Mouse (Mus musculus) intestine, embryonic 15.5 days (tissue): ENCODE data around the gene Ugcg. TPM values are rescaled to one million over a fixed set of nuclear protein-coding genes. Genes with fewer than 3 reads are reported as not detected.

Experiments
- ATAC-seq: fragments of 200-750 bp; cut with Nextera tagmentation; 2 replicates; pipeline ENCODE4 v1.8.0; 2017; ENCODE audit warnings: moderate TSS enrichment, moderate library complexity
- H3K27ac ChIP-seq: fragments of 300-500 bp; sonication (generic); 2 replicates; pipeline ENCODE4 v1.5.1; 2015; ENCODE audit warnings: mild to moderate bottlenecking, inconsistent platforms
- H3K27me3 ChIP-seq: fragments of 300-500 bp; sonication (generic); replicated peaks from 2 replicates; pipeline ENCODE4 v1.6.1; 2015; ENCODE audit warnings: inconsistent platforms
- H3K36me3 ChIP-seq: fragments of 300-500 bp; sonication (generic); 2 replicates; pipeline ENCODE4 v1.6.1; 2015; ENCODE audit warnings: inconsistent platforms
- H3K4me1 ChIP-seq: fragments of 300-500 bp; sonication (generic); replicated peaks from 2 replicates; pipeline ENCODE4 v1.6.1; 2015; ENCODE audit warnings: inconsistent platforms
- H3K4me2 ChIP-seq: fragments of 300-500 bp; sonication (generic); replicated peaks from 2 replicates; pipeline ENCODE4 v1.6.1; 2015; ENCODE audit warnings: mild to moderate bottlenecking, inconsistent platforms
- H3K4me3 ChIP-seq: fragments of 300-500 bp; sonication (generic); replicated peaks from 2 replicates; pipeline ENCODE4 v1.5.1; 2015; ENCODE audit warnings: inconsistent platforms
- H3K9ac ChIP-seq: fragments of 300-500 bp; sonication (generic); 2 replicates; pipeline ENCODE4 v1.6.1; 2015; ENCODE audit warnings: inconsistent platforms
- H3K9me3 ChIP-seq: fragments of 300-500 bp; sonication (generic); 2 replicates; pipeline ENCODE4 v1.6.1; 2016; ENCODE audit warnings: inconsistent platforms
- WGBS: fragments of 180-500 bp; shearing (Covaris S2); methylation state at CpG from one replicate; pipeline ENCODE4 v1.1.7; 2015; 5-methylcytosine and 5-hydroxymethylcytosine counted together
- polyA plus RNA-seq: library from polyadenylated mRNA; unstranded; fragments of >200 nt; fragmentation: Nextera tagmentation; extraction: Ambion mirVana; gene quantifications from 2 replicates; pipeline ENCODE4 v1.2.1, GENCODE M21; 2015

The Ugcg gene
- polyA plus RNA-seq, 1 experiment from 2014 or later: 10.7 TPM

DNA sequence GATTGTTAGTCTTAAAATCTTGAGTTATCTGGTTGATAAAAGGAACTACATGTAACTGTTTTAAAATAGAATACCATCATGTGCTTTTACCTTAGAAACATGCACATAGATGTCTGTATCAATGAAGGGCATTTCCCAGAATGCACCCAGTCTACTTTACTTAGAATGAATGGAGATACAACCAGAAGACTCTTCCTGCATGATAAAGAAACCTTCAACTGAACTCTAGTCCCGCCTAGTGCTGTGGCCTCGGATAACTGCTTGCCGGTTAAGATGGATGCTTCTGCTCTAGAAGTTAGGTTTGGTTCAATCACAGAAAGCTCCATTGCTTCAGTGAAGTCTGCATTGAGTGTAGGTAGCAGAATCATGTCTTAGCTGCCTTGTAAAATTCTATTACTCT lies 26.5 kb downstream of the Ugcg start:
- ATAC-seq: no peak

DNA sequence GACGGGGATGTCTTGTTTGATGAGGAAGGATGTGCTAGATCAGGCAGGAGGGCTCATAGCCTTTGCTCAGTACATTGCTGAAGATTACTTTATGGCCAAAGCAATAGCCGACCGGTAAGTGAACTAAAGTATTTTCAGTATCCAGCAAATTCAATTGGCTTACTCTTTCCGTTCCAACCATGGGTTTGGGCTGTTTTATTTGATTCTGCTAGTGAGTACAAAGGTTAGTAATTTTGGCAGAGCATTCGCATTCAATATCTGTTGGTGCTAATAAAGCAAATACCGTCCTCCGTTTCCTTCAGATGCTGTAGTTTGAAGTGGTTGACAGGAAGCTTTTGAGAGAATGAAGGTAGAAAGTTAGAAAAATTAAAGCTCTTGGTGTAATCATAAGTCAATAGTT lies 28.0 kb downstream of the Ugcg start:
- Histone ChIP-seq H3K9me3 (no peaks in the 10 kb centered on the region), H3K36me3 (peaks cover 13% of the 10 kb centered on the region), H3K4me3 (no peak overlapping the region), H3K4me2 (no peak overlapping the region), H3K27ac (no peak overlapping the region), H3K27me3 (no peaks in the 10 kb centered on the region), H3K4me1 (no peaks in the 10 kb centered on the region), H3K9ac (no peak overlapping the region)
- ATAC-seq: no peak
- WGBS: 90% methylated on average over 7 of the region's 7 CpGs

More for the DNA sequence above, 26.5 kb downstream of the Ugcg start:
- WGBS: 91% methylated on average over 3 of the region's 3 CpGs
- Histone ChIP-seq H3K4me2 (no peak overlapping the region), H3K27ac (no peak overlapping the region), H3K4me1 (no peaks in the 10 kb centered on the region), H3K9ac (no peak overlapping the region), H3K4me3 (no peak overlapping the region), H3K27me3 (no peaks in the 10 kb centered on the region), H3K36me3 (peaks cover 13% of the 10 kb centered on the region), H3K9me3 (no peaks in the 10 kb centered on the region)

DNA sequence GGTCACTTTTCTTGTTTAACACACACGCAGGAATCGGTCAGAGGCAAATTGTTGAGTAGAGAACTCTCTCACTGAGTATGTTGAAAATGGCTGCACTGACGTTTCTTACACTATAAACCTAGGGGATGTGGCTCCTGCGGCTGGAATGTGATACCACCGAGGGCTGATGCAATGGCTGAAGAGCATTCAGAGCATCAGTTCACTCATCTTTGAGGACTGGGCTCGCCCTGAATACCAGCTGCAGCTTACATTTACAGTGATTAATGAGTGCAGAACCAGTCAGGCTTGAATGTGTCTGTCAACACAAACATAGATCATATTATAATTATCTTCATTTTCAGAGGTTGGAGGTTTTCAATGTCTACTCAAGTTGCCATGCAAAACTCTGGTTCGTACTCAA lies 29.1 kb downstream of the Ugcg start:
- H3K36me3 ChIP-seq: peaks cover 13% of the 10 kb centered on the region
- WGBS: 87% methylated on average over 7 of the region's 7 CpGs

DNA sequence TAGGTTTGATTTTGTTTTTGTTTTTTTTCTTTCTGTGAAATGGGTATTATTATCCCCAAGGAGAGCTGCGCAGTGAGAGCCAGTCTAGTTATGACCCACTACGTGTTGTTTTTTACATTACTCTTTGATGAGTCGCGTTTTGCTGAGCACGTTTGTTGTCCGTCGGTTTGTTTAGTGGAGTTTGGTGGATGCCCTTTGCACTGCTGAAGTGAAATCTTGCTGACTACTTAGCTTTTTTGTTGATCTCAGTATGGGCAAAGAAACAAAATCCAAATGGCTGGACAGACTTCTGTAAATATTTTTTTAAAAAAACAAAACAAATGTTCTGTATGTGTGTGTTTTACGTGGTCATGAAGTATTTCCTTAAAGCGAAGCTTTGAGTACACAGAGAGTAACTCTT lies 33.2 kb downstream of the Ugcg start:
- H3K27me3 ChIP-seq: no peaks in the 10 kb centered on the region
- H3K4me2 ChIP-seq: no peak overlapping the region
- 78% methylated on average over 9 of the region's 9 CpGs for WGBS
- no peak overlapping the region for H3K9ac ChIP-seq
- no peaks in the 10 kb centered on the region for H3K4me1 ChIP-seq
- ATAC-seq: no peak
- H3K27ac ChIP-seq: no peak overlapping the region
- peaks cover 7% of the 10 kb centered on the region; the same call in 1 of the 2 replicates for H3K36me3 ChIP-seq
- H3K4me3 ChIP-seq: no peak overlapping the region
- H3K9me3 ChIP-seq: no peaks in the 10 kb centered on the region

More for the DNA sequence above, 29.1 kb downstream of the Ugcg start:
- H3K9me3 ChIP-seq: no peaks in the 10 kb centered on the region
- no peak overlapping the region for H3K4me3 ChIP-seq
- no peak for ATAC-seq
- H3K4me1 ChIP-seq: no peaks in the 10 kb centered on the region
- H3K9ac ChIP-seq: no peak overlapping the region
- H3K27ac ChIP-seq: no peak overlapping the region
- H3K4me2 ChIP-seq: no peak overlapping the region
- H3K27me3 ChIP-seq: no peaks in the 10 kb centered on the region

DNA sequence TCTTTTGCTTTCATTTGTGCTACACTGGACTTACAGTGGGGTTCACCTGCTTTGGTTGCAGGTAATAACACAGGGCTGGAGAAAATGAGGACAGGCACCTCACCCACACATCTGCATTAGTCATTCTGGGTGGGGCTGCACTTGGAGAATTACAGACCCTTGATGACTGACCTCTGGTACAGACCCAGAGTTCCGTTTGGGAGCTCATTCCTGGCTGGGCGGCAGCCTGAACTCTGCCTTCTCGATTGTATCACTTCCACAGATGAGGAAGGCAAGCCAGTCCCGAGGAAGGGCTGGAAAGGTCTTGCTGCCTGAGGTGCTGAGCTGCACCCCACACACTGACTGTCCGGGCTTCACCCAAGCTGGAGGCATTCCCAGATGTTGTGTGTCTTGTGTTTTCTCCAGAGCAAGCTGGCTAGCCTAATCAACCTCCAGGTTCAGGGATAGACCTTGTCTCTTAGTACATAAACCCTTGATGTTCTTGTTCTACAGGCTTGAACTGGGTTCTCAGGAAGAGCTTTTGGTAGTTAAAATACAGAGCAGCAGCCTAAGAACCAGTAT lies 34.1 kb downstream of the Ugcg start:
- H3K27ac ChIP-seq: no peak overlapping the region
- 81% methylated on average over 5 of the region's 5 CpGs for WGBS

DNA sequence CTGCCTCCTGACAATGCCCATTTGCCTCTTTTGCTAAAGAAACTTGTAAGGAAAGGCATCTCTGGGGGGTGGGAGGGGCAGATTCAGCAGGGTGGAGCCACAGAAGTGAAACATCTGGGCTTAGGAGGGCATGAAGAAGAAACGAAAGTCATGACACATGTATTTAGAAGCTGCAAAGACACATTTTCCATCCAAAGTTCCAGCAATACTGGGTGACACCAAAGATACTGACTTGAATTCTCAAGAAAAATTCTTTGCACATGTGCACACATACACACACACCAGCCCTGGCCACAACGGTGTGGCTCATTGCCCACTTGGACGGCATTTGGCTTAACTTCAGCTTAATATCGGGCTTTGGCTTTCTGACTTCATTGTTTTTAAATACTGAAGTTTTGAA lies 35.8 kb downstream of the Ugcg start:
- Histone ChIP-seq H3K4me3 (no peak overlapping the region), H3K9me3 (no peaks in the 10 kb centered on the region), H3K4me2 (no peak overlapping the region), H3K4me1 (no peaks in the 10 kb centered on the region), H3K27me3 (no peaks in the 10 kb centered on the region), H3K36me3 (no peaks in the 10 kb centered on the region), H3K27ac (no peak overlapping the region), H3K9ac (no peak overlapping the region)
- 91% methylated on average over 4 of the region's 4 CpGs for WGBS
- no peak for ATAC-seq

More for the DNA sequence above, 34.1 kb downstream of the Ugcg start:
- H3K9me3 ChIP-seq: no peaks in the 10 kb centered on the region
- no peak overlapping the region for H3K9ac ChIP-seq
- H3K36me3 ChIP-seq: peaks cover 4% of the 10 kb centered on the region; the same call in 1 of the 2 replicates
- no peaks in the 10 kb centered on the region for H3K4me1 ChIP-seq
- peak; percentile 90 for ATAC-seq
- H3K4me2 ChIP-seq: no peak overlapping the region
- H3K27me3 ChIP-seq: no peaks in the 10 kb centered on the region
- H3K4me3 ChIP-seq: no peak overlapping the region

DNA sequence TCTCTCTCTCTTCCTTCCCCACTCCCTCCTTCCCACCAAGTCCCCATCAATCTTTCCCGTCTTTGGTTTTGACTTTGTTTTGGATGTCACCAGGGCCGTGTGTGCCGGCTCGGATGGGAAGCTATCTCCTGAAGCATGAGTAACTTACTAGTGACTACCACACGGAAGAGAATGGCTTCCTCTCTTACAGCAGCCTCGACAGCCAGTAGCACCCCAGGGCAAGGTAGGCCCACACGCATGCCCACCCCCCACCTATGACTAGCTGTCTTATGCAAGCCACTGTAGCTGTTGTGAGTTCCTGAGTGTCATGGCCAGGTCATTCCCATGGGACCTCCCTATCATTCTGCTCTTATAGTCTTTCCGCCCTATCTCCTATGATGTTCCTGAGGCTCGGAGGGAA lies 38.0 kb downstream of the Ugcg start:
- no peaks in the 10 kb centered on the region for H3K4me1 ChIP-seq
- no peak overlapping the region for H3K9ac ChIP-seq
- no peaks in the 10 kb centered on the region for H3K9me3 ChIP-seq
- no peak overlapping the region for H3K4me3 ChIP-seq
- no peak overlapping the region for H3K4me2 ChIP-seq
- H3K27me3 ChIP-seq: no peaks in the 10 kb centered on the region
- no peaks in the 10 kb centered on the region for H3K36me3 ChIP-seq
- no peak overlapping the region for H3K27ac ChIP-seq
- ATAC-seq: no peak
- 90% methylated on average over 9 of the region's 9 CpGs for WGBS

DNA sequence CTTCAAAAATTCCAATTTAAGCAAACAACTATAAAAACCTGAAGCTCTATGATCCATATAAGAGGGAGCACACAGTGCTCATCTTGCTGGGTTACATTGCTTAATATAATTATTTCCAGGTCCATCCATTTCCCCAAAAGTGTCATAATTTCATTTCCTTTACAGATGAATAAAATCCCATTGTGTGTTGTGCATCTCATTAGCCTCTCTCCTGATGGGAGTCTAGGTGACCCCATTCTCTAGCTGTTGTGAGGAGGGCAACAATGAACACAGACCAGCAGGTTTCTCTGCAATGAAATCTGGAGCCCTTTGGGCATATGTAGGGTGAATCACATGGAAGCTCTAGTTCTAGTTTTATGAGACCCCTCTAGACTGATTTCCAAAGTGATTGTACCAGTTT lies 39.9 kb downstream of the Ugcg start:
- no peak for ATAC-seq
- Histone ChIP-seq H3K27ac (no peak overlapping the region), H3K4me3 (no peak overlapping the region), H3K4me2 (no peak overlapping the region), H3K4me1 (no peaks in the 10 kb centered on the region), H3K9ac (no peak overlapping the region), H3K9me3 (no peaks in the 10 kb centered on the region), H3K27me3 (no peaks in the 10 kb centered on the region), H3K36me3 (no peaks in the 10 kb centered on the region)

DNA sequence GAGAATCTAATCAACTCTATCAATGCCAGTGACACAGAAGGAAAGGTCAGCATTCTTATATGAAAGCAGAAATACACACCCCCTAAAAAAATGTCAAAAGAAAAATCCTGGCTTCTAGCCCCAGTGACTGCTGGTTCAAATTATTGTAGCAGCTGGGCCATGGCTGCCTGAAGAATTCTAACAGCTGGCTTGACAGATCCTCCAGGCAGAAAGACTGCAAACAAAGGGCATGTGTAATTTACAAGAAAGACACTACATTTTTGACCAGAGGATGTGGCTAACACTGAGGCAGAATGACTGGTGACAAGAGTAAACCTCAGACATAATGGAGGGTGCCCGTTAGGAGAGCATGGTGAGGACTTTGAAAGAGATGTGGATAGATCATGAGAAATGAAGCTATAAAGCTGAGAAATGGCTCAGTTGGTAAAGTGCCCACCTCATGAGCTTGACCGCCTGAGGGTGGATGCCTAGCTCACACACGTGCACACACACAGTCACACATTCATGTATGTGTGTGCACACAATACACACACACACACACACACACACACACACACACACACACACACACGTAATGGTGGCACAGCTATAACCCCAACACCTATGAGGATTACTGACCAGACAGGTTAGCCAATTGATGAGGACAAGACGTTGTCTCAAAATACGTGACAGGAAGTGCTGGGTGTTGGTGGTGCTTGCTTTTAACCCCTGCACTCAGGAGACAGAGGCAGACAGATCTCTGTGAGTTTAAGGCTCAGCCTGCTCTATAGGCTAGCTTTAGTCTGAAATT lies 42.4 kb downstream of the Ugcg start:
- Histone ChIP-seq H3K4me1 (no peaks in the 10 kb centered on the region), H3K27me3 (no peaks in the 10 kb centered on the region), H3K4me3 (no peak overlapping the region), H3K36me3 (no peaks in the 10 kb centered on the region), H3K4me2 (no peak overlapping the region), H3K9ac (no peak overlapping the region), H3K27ac (no peak overlapping the region), H3K9me3 (no peaks in the 10 kb centered on the region)
- ATAC-seq: no peak
- 79% methylated on average over 6 of the region's 6 CpGs for WGBS

DNA sequence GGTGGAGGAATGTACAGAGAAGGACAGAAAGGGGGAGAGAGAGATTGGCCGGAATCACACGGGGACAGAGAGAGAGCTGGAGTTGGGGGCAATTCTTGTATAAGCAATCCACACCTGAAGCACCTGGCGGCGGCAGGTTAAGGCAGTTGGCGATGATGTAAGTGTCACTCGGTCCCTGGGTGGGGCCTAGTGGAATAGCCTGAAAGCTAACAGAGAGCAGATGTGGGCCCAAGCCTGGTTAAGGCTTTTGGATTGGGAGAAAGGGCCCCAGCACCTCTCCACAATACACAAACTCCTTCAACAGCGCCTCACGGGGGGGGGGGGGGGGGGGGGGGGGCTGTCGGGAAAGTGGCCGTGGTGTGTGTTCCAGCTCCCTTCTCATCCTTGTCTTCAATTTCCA lies 45.0 kb downstream of the Ugcg start:
- Histone ChIP-seq H3K4me3 (no peak overlapping the region), H3K36me3 (no peaks in the 10 kb centered on the region), H3K9ac (no peak overlapping the region), H3K9me3 (no peaks in the 10 kb centered on the region), H3K27ac (no peak overlapping the region), H3K27me3 (no peaks in the 10 kb centered on the region), H3K4me1 (no peaks in the 10 kb centered on the region), H3K4me2 (no peak overlapping the region)
- no peak for ATAC-seq
- 94% methylated on average over 7 of the region's 10 CpGs for WGBS

DNA sequence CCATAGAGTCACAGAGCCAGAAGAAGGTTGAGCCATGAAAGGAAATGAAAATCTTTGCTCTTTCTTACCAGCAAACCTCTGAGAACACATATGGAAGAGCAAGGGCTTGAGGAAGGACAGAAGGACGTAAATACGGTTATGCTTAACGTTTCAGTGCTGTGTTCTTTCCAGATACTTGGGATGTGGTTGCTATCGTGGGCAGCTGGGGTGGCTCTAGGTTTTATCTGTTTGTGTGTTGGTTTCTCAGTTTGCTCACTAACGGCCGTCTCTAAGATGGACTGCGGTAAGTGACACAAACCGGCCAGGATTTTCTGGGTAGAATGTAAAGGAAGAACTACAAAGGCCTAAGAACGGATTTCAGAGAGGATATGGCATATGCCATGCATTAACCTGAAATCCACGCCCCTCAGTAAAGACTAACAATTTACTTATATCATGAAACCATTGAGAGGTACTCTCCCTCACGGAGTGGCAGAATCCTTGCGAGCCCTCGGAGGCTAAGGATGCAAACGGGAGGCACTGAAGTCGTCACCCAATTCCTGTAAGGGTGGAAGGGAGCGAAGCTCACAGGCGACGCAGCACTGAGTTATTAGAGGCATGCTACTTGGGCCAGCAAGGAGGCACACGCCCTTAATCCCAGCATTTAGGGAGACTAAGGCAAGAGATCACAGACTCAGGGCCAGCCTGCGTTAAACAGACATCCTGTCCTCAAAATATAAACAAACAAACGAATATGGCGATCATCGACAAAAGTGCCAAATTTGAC lies 45.6 kb downstream of the Ugcg start:
- Histone ChIP-seq H3K4me1 (0 out of 2 replicates have a peak, but pooled peaks cover 1% of the 10 kb centered on the region), H3K9ac (no peak overlapping the region), H3K27ac (no peak overlapping the region), H3K27me3 (no peaks in the 10 kb centered on the region), H3K9me3 (no peaks in the 10 kb centered on the region), H3K4me2 (no peak overlapping the region), H3K36me3 (no peaks in the 10 kb centered on the region), H3K4me3 (no peak overlapping the region)
- 85% methylated on average over 23 of the region's 23 CpGs for WGBS
- ATAC-seq: no peak

DNA sequence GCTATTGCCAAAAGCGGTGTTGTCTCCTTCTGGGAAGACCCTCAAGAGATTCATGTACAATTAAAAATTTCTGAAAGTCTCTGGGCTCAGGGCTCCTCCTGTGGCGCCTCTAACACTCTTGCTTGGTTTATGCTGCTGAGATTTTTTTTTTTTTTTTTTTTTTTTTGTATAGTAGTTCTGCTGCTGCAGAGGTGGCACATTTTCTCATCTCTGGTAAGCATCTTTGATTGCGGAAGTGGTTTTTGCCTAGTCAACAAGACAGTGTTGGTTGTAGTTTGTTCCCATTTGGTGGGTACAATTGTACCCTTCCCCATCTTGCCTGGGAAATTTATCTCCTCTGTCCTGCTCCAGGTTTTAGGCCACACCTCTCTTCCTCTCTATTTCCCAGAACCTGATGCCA lies 47.3 kb downstream of the Ugcg start:
- no peak overlapping the region for H3K9ac ChIP-seq
- no peaks in the 10 kb centered on the region for H3K9me3 ChIP-seq
- ATAC-seq: no peak
- H3K4me1 ChIP-seq: 0 out of 2 replicates have a peak, but pooled peaks cover 2% of the 10 kb centered on the region
- 91% methylated on average over 3 of the region's 3 CpGs for WGBS
- no peaks in the 10 kb centered on the region for H3K27me3 ChIP-seq
- no peak overlapping the region for H3K27ac ChIP-seq
- no peaks in the 10 kb centered on the region for H3K36me3 ChIP-seq
- no peak overlapping the region for H3K4me2 ChIP-seq
- H3K4me3 ChIP-seq: no peak overlapping the region
